Mouse (Mus musculus) urinary bladder, postnatal 4 days (tissue): ENCODE measurements around the gene Ltbp4.

ENCODE experiments used
- DNase-seq, 2 experiments: peaks; one replicate each; pipeline ENCODE4 v3.0.0; 2021 to 2022; ENCODE audit warnings: low spot score in 2 of 2

Ltbp4 gene

GRCm38 (mm10) chr7:27258205-27258899 lies 79.1 kb downstream of the Ltbp4 start, which contains the start of gene Numbl:
Numbl (plus strand) TSS chr7:27258433.
- DNase-seq, result peak; percentile 91 to 97

GRCm38 (mm10) chr7:27257852-27258204 lies 79.7 kb downstream of the Ltbp4 start:
- DNase-seq, result no peak

- DNase-seq, result peak in 1 of 2 experiments; percentile 49
These were observed 80.2 kb downstream of the Ltbp4 start for GRCm38 (mm10) chr7:27257046-27257851.

GRCm38 (mm10) chr7:27255721-27256120 lies 81.8 kb downstream of the Ltbp4 start:
- DNase-seq, result no peak
